Mouse (Mus musculus): ENCODE results near the gene Ddx23. TPM values are rescaled to one million over a fixed set of nuclear protein-coding genes. Genes with fewer than 3 reads are reported as not detected.

Gene Ddx23
- total RNA-seq, 2 experiments from 2014 or later, result 55.2 to 57.2 TPM

GRCm38 (mm10) chr15:98675634-98676250 is 13.0 kb upstream of the Ddx23 start:
- no peak for DNase-seq
- intact Hi-C loops (cut with DNase I), result no loop called here

- intact Hi-C loops (cut with DNase I), result no loop called here
- no peak for DNase-seq
Observed at GRCm38 (mm10) chr15:98674994-98675545, 12.4 kb upstream of the Ddx23 start.

DNA sequence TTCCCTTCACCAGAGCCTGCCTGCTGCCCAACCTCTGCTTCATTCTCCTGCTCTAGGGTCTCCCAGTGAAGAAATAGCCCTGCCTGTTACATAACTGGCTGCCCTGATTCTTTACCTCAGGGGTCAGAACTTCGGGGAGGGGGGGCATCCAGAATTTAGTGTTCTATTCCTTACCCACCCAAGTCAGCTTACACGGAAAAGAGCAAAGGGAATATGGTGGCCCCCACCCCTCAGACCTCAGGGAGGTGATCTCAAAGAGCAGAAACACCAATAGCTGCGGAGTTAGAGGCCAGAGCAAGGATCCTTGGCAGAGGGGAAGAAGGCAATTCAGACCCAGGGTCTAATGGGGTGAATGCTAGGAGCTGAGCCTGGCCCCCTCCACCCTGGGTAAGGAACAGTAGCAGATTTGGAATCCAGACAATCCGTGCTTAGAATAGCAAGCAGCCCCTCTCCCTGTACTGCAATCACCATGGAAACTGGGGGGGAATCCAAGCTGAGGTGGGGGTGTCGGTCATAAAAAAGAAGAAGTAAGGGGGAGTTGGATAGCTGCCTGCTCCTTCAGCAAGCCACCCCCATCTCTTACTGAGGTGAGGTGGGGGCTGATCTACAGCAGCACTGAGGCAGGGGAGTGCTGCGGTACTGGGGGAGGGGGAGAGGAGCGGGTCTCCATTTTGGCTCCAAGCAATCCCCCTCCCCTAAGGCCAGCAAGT is 11.7 kb upstream of the Ddx23 start:
- DNase-seq, result no peak
- intact Hi-C loops (cut with DNase I), result no loop called here

DNA sequence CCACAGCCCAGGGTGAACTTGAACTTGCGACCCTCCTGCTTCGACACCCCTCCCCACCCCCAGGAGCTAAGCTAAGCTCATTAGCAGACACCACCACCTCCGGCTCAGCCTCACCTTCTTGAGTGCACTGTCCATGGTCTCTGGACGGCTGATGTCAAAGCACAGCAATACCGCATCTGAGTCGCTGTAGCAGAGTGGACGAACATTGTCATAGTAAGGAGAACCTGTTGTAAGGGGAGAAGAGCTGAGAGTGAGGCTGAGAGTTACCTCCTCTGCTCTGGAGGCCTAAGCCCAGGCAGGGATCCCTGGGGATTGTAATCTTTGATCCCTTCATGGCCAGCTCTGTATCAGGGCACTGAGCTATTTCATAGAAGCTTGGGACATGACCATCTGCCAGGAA is 11.0 kb upstream of the Ddx23 start:
- intact Hi-C loops (cut with DNase I), result no loop called here
- DNase-seq, result no peak

- intact Hi-C loops (cut with DNase I), result no loop called here
- peak; percentile 52 to 58 for DNase-seq
Observed at GRCm38 (mm10) chr15:98672592-98672991, 9.9 kb upstream of the Ddx23 start.

- DNase-seq, result no peak
- intact Hi-C loops (cut with DNase I), result loop anchor here (1.0 kb wide), 3 partner anchors 31 to 135 kb away; no protein-coding TSS in a partner anchor
Observed at GRCm38 (mm10) chr15:98664042-98664907, 1.6 kb upstream of the Ddx23 start.

DNA sequence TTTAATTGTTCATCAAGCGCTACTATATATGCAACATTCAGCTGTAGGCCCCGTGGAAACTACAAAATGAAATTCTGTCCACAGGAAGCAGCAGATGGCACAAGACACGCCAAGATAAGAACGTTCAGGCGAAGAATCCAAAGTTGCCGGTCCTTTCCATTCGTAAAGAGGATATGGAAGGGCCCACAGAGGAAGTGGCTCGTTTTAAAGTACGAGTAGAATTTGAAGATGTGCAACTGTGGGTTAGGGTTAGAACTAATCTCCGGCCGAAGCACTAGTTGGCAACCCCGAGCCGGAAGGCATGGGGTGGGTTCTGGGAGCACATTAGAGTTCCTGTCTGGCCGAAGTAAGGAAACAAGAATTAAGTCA is 512 bp downstream of the Ddx23 start:
- intact Hi-C loops (cut with DNase I), result loop anchor here (2.0 kb wide), 1 partner anchor 143 kb away; no protein-coding TSS in a partner anchor

GRCm38 (mm10) chr15:98656982-98657751 is 5.5 kb downstream of the Ddx23 start:
- DNase-seq, result no peak
- intact Hi-C loops (cut with DNase I), result no loop called here

More for the DNA sequence above, 512 bp downstream of the Ddx23 start:
- no peak for DNase-seq

- no peak for DNase-seq
- intact Hi-C loops (cut with DNase I), result no loop called here
Observed at GRCm38 (mm10) chr15:98652174-98652573, 10.5 kb downstream of the Ddx23 start.

- DNase-seq, result no peak
- intact Hi-C loops (cut with DNase I), result no loop called here
Observed at GRCm38 (mm10) chr15:98651431-98651830, 11.3 kb downstream of the Ddx23 start.

DNA sequence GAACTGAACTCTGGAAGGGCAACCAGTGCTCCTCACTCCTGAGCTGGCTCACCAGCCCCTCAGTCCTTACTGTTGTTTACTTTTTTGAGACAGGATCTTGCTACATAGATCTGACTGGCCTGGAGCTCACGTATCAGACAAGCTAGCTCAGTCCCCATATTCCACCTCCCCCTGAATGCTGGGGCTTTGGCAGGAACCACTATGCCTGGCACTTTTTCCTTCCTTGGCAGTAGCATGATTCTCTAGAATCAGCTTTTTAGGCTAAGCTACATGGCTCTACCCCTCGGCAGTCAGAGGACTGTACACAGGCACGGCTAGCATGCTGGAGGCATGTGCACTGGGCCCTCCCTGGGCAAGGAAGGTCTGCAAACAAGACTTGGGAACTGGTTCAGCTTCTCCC is 14.6 kb downstream of the Ddx23 start:
- intact Hi-C loops (cut with DNase I), result no loop called here
- DNase-seq, result no peak

GRCm38 (mm10) chr15:98647308-98647707 is 15.4 kb downstream of the Ddx23 start:
- intact Hi-C loops (cut with DNase I), result no loop called here

GRCm38 (mm10) chr15:98646737-98647136 is 16.0 kb downstream of the Ddx23 start:
- no peak for DNase-seq
- intact Hi-C loops (cut with DNase I), result no loop called here

More at GRCm38 (mm10) chr15:98647308-98647707, 15.4 kb downstream of the Ddx23 start:
- no peak for DNase-seq

DNA sequence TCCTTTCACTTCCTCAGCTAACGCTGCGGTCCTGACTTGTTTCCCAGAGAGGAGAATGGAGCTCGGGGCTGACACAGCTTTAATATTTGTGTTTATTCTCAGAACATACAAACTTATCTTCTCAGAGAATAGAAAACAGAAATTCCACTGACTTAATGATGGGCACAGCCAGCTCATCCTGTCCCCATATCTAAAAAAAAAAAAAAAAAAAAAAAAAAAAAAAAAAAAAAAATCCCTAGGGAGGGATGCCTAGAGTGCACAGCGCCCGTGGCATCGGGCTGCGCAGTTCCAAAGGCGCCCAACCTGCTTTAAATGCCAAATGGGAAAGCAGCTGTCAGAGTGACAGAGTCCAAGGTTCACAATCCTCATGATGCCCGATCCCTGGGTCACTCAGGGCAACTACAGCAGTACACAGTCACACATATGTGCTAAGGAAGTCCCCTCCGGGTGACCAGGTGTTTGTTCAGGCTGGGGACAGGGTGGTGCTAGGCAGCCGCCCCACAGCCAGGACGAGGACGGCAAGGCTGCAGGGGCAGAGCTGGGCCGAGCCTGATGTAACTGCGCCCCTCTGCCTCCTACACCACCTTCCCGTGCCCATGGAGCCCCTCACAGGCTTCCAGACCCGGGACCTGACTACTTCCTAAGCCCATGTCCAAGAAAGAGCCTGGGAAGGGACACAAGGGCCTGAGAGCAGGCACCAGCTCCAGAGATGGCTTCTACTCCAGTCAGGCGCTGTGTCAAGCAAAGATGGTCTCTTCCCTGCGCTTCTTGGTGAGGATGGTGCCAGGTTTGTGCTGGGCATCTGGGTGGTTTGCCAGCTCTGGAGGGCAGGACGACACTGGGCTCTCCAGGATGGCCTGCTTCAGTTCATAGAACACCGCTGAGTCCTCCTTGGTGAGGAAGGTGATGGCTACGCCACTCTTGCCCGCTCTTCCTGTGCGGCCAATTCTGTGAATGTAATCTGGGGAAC is 17.4 kb downstream of the Ddx23 start:
- DNase-seq, result no peak
- intact Hi-C loops (cut with DNase I), result no loop called here

DNA sequence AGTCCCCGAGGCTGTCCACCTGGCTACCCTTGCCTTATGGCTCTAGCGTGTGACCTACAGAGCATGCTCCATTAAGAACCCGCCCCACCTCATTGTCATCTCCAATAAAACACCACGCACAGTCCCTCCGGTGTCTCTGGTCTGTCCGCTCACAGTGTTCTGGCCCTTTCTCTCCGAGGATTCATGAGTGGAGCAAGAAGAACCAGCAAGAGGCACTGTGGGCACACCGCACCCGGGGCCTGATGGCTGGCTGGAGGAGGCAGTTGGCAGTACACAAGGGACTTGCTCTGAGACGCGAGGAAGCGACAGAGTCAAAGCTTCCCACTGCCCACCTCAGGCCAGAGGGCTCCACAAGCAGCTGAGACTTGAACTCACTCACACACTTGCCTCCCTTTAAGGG is 18.3 kb downstream of the Ddx23 start:
- intact Hi-C loops (cut with DNase I), result no loop called here

GRCm38 (mm10) chr15:98640157-98640556 is 22.5 kb downstream of the Ddx23 start:
- intact Hi-C loops (cut with DNase I), result no loop called here
- no peak for DNase-seq

More for the DNA sequence above, 18.3 kb downstream of the Ddx23 start:
- DNase-seq, result no peak

GRCm38 (mm10) chr15:98637155-98637554 is 25.5 kb downstream of the Ddx23 start:
- intact Hi-C loops (cut with DNase I), result no loop called here
- no peak for DNase-seq

GRCm38 (mm10) chr15:98636517-98636916 is 26.2 kb downstream of the Ddx23 start:
- DNase-seq, result no peak
- intact Hi-C loops (cut with DNase I), result no loop called here

DNA sequence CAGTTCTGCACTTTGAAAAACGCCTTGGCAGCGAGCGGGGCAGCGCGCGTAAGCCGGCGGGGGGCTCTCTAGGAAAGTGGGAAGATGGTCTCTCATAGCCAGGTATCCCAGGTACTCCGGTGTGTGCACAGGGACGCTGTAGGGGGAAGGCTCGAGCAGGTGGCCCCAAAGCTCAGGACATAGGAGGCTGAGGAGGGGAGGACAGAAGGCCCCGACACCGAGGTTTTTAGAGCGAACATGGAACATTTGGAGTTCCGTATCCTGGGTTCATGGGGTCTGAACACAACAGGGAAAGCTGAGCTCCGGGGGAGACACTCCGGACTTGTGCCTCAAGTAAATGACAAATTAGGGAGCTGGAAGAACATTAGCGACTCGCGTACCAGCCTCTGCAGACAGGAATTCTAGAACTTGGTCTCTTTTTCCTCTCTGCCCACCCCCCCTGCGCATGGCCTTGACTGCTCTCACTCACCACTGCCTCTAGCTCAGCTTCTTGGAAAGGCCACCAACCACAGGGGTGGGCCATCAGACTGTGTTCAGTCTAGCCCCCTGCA is 27.3 kb downstream of the Ddx23 start:
- no peak for DNase-seq
- intact Hi-C loops (cut with DNase I), result no loop called here

Measured in heart, postnatal 10 days (tissue).